Mouse (Mus musculus) embryonic fibroblast, embryonic 13.5 days (primary cell): Measurements from ENCODE around the gene Fzd10. TPM values are rescaled to one million over a fixed set of nuclear protein-coding genes. Genes with fewer than 3 reads are reported as not detected.

Source experiments
- H3K27ac ChIP-seq: 2 replicates; pipeline ENCODE4 v1.5.1; 2012; ENCODE audit warnings: low read length, control low read depth, inconsistent platforms; ENCODE audit not compliant: insufficient read depth
- H3K4me1 ChIP-seq: 2 replicates; pipeline ENCODE4 v1.6.1; 2011; ENCODE audit warnings: low read length; ENCODE audit not compliant: control insufficient read depth, insufficient read depth
- H3K4me3 ChIP-seq: 2 replicates; pipeline ENCODE4 v1.5.1; 2011; ENCODE audit warnings: mild to moderate bottlenecking, control low read depth, low read length; ENCODE audit not compliant: insufficient read depth
- CTCF ChIP-seq: IDR thresholded peaks from 2 replicates; pipeline ENCODE4 v1.5.1; 2011; ENCODE audit warnings: mild to moderate bottlenecking, control low read depth, low read length, moderate library complexity, borderline replicate concordance; ENCODE audit not compliant: insufficient read depth
- POLR2A ChIP-seq: IDR thresholded peaks from 2 replicates; pipeline ENCODE4 v1.6.1; 2011; ENCODE audit warnings: low read depth, mild to moderate bottlenecking, control low read depth, low read length, moderate library complexity
- polyA plus RNA-seq: library from polyadenylated mRNA; stranded (reverse); fragments of >200 nt; gene quantifications from 2 replicates; pipeline ENCODE4 v1.2.4, GENCODE M21; 2011; ENCODE audit warnings: low read depth; ENCODE audit not compliant: missing spikeins, insufficient read length

Fzd10 gene
- polyA plus RNA-seq, 1 experiment, result 0.47 TPM

- TF ChIP-seq CTCF (no peak), POLR2A (no peak)
- Histone ChIP-seq H3K4me1 (no peaks in the 10 kb centered on the region; the same call in 1 of the 2 replicates), H3K27ac (no peak overlapping the region), H3K4me3 (peak overlapping the region; percentile 63)
Measured at GRCm38 (mm10) chr5:128599365-128600071, 1.1 kb upstream of the Fzd10 start.

GRCm38 (mm10) chr5:128601036-128602019 lies 684 bp downstream of the Fzd10 start:
- TF ChIP-seq POLR2A (no peak), CTCF (no peak)
- Histone ChIP-seq H3K4me1 (no peaks in the 10 kb centered on the region; the same call in 1 of the 2 replicates), H3K27ac (no peak overlapping the region), H3K4me3 (peak overlapping the region; percentile 63)

GRCm38 (mm10) chr5:128603693-128604092 lies 3.0 kb downstream of the Fzd10 start:
- TF ChIP-seq CTCF (no peak), POLR2A (no peak)
- Histone ChIP-seq H3K4me1 (no peaks in the 10 kb centered on the region; the same call in 1 of the 2 replicates), H3K27ac (no peak overlapping the region), H3K4me3 (no peak overlapping the region)

- Histone ChIP-seq H3K4me3 (no peak overlapping the region), H3K4me1 (no peaks in the 10 kb centered on the region), H3K27ac (no peak overlapping the region)
- no peak for TF ChIP-seq POLR2A
- no peak for TF ChIP-seq CTCF
Measured at GRCm38 (mm10) chr5:128606596-128606995, 6.0 kb downstream of the Fzd10 start.

GRCm38 (mm10) chr5:128609091-128609490 lies 8.4 kb downstream of the Fzd10 start:
- no peak overlapping the region for H3K27ac ChIP-seq
- TF ChIP-seq CTCF, result no peak
- TF ChIP-seq POLR2A, result no peak
- H3K4me1 ChIP-seq, result no peaks in the 10 kb centered on the region
- H3K4me3 ChIP-seq, result no peak overlapping the region

- Histone ChIP-seq H3K27ac (no peak overlapping the region), H3K4me3 (no peak overlapping the region), H3K4me1 (no peaks in the 10 kb centered on the region)
- no peak for TF ChIP-seq POLR2A
- no peak for TF ChIP-seq CTCF
Measured at GRCm38 (mm10) chr5:128617621-128618020, 17.0 kb downstream of the Fzd10 start.

GRCm38 (mm10) chr5:128619987-128620386 lies 19.3 kb downstream of the Fzd10 start:
- H3K4me1 ChIP-seq, result no peaks in the 10 kb centered on the region
- no peak for TF ChIP-seq CTCF
- no peak for TF ChIP-seq POLR2A
- no peak overlapping the region for H3K27ac ChIP-seq
- H3K4me3 ChIP-seq, result no peak overlapping the region

- no peaks in the 10 kb centered on the region for H3K4me1 ChIP-seq
- TF ChIP-seq POLR2A (no peak), CTCF (no peak)
- H3K4me3 ChIP-seq, result no peak overlapping the region
- H3K27ac ChIP-seq, result no peak overlapping the region
Measured at GRCm38 (mm10) chr5:128620408-128620807, 19.8 kb downstream of the Fzd10 start.

GRCm38 (mm10) chr5:128627763-128628162 lies 27.1 kb downstream of the Fzd10 start:
- H3K27ac ChIP-seq, result no peak overlapping the region
- no peak overlapping the region for H3K4me3 ChIP-seq
- TF ChIP-seq POLR2A (no peak), CTCF (no peak)
- no peaks in the 10 kb centered on the region for H3K4me1 ChIP-seq
